Mouse (Mus musculus) midbrain, embryonic 11.5 days (tissue): Measurements from ENCODE around the gene Adra2c. TPM values are rescaled to one million over a fixed set of nuclear protein-coding genes. Genes with fewer than 3 reads are reported as not detected.

ENCODE experiments used
- ATAC-seq: fragments of 200-750 bp; cut with Nextera tagmentation; 2 replicates; pipeline ENCODE4 v1.8.0; 2017; ENCODE audit warnings: moderate TSS enrichment, moderate library complexity; ENCODE audit not compliant: low FRiP score
- DNase-seq: peaks from one replicate; pipeline ENCODE4 v3.0.0; 2015; ENCODE audit warnings: low spot score; ENCODE audit errors: missing footprints
- H3K27ac ChIP-seq: fragments of 300-500 bp; sonication (generic); 2 replicates; pipeline ENCODE4 v1.5.1; 2014; ENCODE audit warnings: low read depth, low read length
- H3K27me3 ChIP-seq: fragments of 300-500 bp; sonication (generic); 2 replicates; pipeline ENCODE4 v1.6.1; 2014; ENCODE audit warnings: mild to moderate bottlenecking, low read length, moderate library complexity, mixed read lengths; ENCODE audit not compliant: control insufficient read depth, insufficient read depth
- H3K36me3 ChIP-seq: fragments of 300-500 bp; sonication (generic); 2 replicates; pipeline ENCODE4 v1.6.1; 2014; ENCODE audit warnings: mild to moderate bottlenecking, low read length, moderate library complexity, mixed read lengths; ENCODE audit not compliant: control insufficient read depth, insufficient read depth
- H3K4me1 ChIP-seq: fragments of 300-500 bp; sonication (generic); 2 replicates; pipeline ENCODE4 v1.6.1; 2014; ENCODE audit warnings: low read length; ENCODE audit not compliant: control insufficient read depth, insufficient read depth
- H3K4me2 ChIP-seq: fragments of 300-500 bp; sonication (generic); 2 replicates; pipeline ENCODE4 v1.6.1; 2014; ENCODE audit warnings: mild to moderate bottlenecking, moderate library complexity
- H3K4me3 ChIP-seq: fragments of 300-500 bp; sonication (generic); 2 replicates; pipeline ENCODE4 v1.5.1; 2014; ENCODE audit warnings: low read depth, low read length
- H3K9ac ChIP-seq: fragments of 300-500 bp; sonication (generic); 2 replicates; pipeline ENCODE4 v1.6.1; 2014; ENCODE audit warnings: low read length
- H3K9me3 ChIP-seq: fragments of 300-500 bp; sonication (generic); 2 replicates; pipeline ENCODE4 v1.6.1; 2016; ENCODE audit warnings: low read length; ENCODE audit not compliant: control insufficient read depth
- WGBS: fragments of 180-500 bp; shearing (Covaris S2); extraction: QIAGEN DNeasy Blood & Tissue Kit; methylation state at CpG from one replicate; pipeline ENCODE4 v1.1.7; 2014; 5-methylcytosine and 5-hydroxymethylcytosine counted together
- polyA plus RNA-seq: library from polyadenylated mRNA; unstranded; fragments of >200 nt; fragmentation: Nextera tagmentation; extraction: Ambion mirVana; gene quantifications from 2 replicates; pipeline ENCODE4 v1.2.1, GENCODE M21; 2014

Adra2c gene
- polyA plus RNA-seq, 1 experiment from 2014 or later = 0.05 TPM

- H3K9me3 ChIP-seq = no peaks in the 10 kb centered on the region
- H3K9ac ChIP-seq = no peak overlapping the region
- DNase-seq (peak; percentile 91), ATAC-seq (no peak)
- H3K4me2 ChIP-seq = no peak overlapping the region
- no peak overlapping the region for H3K27ac ChIP-seq
- H3K27me3 ChIP-seq = no peaks in the 10 kb centered on the region
- H3K36me3 ChIP-seq = no peaks in the 10 kb centered on the region
- no peaks in the 10 kb centered on the region for H3K4me1 ChIP-seq
- 32% methylated on average over 3 of the region's 3 CpGs for WGBS
- no peak overlapping the region for H3K4me3 ChIP-seq
Observed at GRCm38 (mm10) chr5:35299621-35300020, 21.5 kb downstream of the Adra2c start.

- Histone ChIP-seq H3K27me3 (no peaks in the 10 kb centered on the region), H3K4me2 (no peak overlapping the region), H3K4me3 (no peak overlapping the region), H3K36me3 (no peaks in the 10 kb centered on the region), H3K9ac (no peak overlapping the region), H3K27ac (no peak overlapping the region), H3K4me1 (no peaks in the 10 kb centered on the region), H3K9me3 (no peaks in the 10 kb centered on the region)
- 84% methylated on average over 3 of the region's 3 CpGs for WGBS
- DNase-seq (peak; percentile 19), ATAC-seq (no peak)
Observed at GRCm38 (mm10) chr5:35304191-35304590, 26.1 kb downstream of the Adra2c start.

- Histone ChIP-seq H3K9me3 (no peaks in the 10 kb centered on the region), H3K4me1 (peaks cover 2% of the 10 kb centered on the region; the same call in 1 of the 2 replicates), H3K4me2 (no peak overlapping the region), H3K9ac (no peak overlapping the region), H3K27me3 (no peaks in the 10 kb centered on the region), H3K27ac (no peak overlapping the region), H3K36me3 (no peaks in the 10 kb centered on the region), H3K4me3 (no peak overlapping the region)
- DNase-seq = no peak
- ATAC-seq = no peak
- WGBS = 74% methylated on average over 10 of the region's 10 CpGs
Observed at GRCm38 (mm10) chr5:35305332-35305731, 27.2 kb downstream of the Adra2c start.

GRCm38 (mm10) chr5:35306692-35307091, 28.6 kb downstream of the Adra2c start:
- no peaks in the 10 kb centered on the region for H3K9me3 ChIP-seq
- H3K27ac ChIP-seq = no peak overlapping the region
- no peak overlapping the region for H3K4me3 ChIP-seq
- ATAC-seq (no peak), DNase-seq (peak; percentile 26)
- H3K9ac ChIP-seq = no peak overlapping the region
- H3K4me2 ChIP-seq = no peak overlapping the region
- H3K36me3 ChIP-seq = no peaks in the 10 kb centered on the region
- 83% methylated on average over 1 of the region's 1 CpGs for WGBS
- no peaks in the 10 kb centered on the region for H3K27me3 ChIP-seq
- peaks cover 2% of the 10 kb centered on the region; the same call in 1 of the 2 replicates for H3K4me1 ChIP-seq

- no peaks in the 10 kb centered on the region for H3K36me3 ChIP-seq
- DNase-seq = peak; percentile 78
- ATAC-seq = no peak
- 41% methylated on average over 7 of the region's 7 CpGs for WGBS
- no peak overlapping the region for H3K27ac ChIP-seq
- no peak overlapping the region for H3K4me3 ChIP-seq
- H3K9me3 ChIP-seq = no peaks in the 10 kb centered on the region
- no peak overlapping the region for H3K4me2 ChIP-seq
- H3K9ac ChIP-seq = no peak overlapping the region
- peaks cover 15% of the 10 kb centered on the region for H3K4me1 ChIP-seq
- peaks cover 3% of the 10 kb centered on the region; the same call in 1 of the 2 replicates for H3K27me3 ChIP-seq
Observed at GRCm38 (mm10) chr5:35309853-35310252, 31.7 kb downstream of the Adra2c start.

- WGBS = 94% methylated on average over 5 of the region's 5 CpGs
- no peak overlapping the region for H3K4me2 ChIP-seq
- ATAC-seq (no peak), DNase-seq (peak; percentile 62)
- no peaks in the 10 kb centered on the region for H3K36me3 ChIP-seq
- peaks cover 3% of the 10 kb centered on the region; the same call in 1 of the 2 replicates for H3K27me3 ChIP-seq
- H3K4me3 ChIP-seq = no peak overlapping the region
- H3K27ac ChIP-seq = no peak overlapping the region
- peaks cover 15% of the 10 kb centered on the region for H3K4me1 ChIP-seq
- H3K9me3 ChIP-seq = no peaks in the 10 kb centered on the region
- no peak overlapping the region for H3K9ac ChIP-seq
Observed at GRCm38 (mm10) chr5:35311738-35312250, 33.7 kb downstream of the Adra2c start.

GRCm38 (mm10) chr5:35313231-35313821, 35.2 kb downstream of the Adra2c start:
- no peak overlapping the region for H3K27ac ChIP-seq
- H3K27me3 ChIP-seq = peaks cover 3% of the 10 kb centered on the region; the same call in 1 of the 2 replicates
- under 1% methylated on average over 21 of the region's 21 CpGs for WGBS

GRCm38 (mm10) chr5:35313826-35314586, 35.9 kb downstream of the Adra2c start:
- DNase-seq = peak; percentile 91
- Histone ChIP-seq H3K9me3 (no peaks in the 10 kb centered on the region), H3K4me2 (peak overlapping the region; percentile 51), H3K9ac (peak overlapping the region; percentile 42; the same call in 1 of the 2 replicates), H3K4me1 (peaks cover 15% of the 10 kb centered on the region), H3K27ac (no peak overlapping the region), H3K36me3 (no peaks in the 10 kb centered on the region), H3K4me3 (peak overlapping the region; percentile 22; the same call in 1 of the 2 replicates), H3K27me3 (peaks cover 3% of the 10 kb centered on the region; the same call in 1 of the 2 replicates)
- ATAC-seq = peak; percentile 40; the same call in 1 of the 2 replicates
- WGBS = 20% methylated on average over 18 of the region's 18 CpGs

More at GRCm38 (mm10) chr5:35313231-35313821, 35.2 kb downstream of the Adra2c start:
- DNase-seq = peak; percentile 89
- Histone ChIP-seq H3K36me3 (no peaks in the 10 kb centered on the region), H3K9ac (peak overlapping the region; percentile 42; the same call in 1 of the 2 replicates), H3K9me3 (no peaks in the 10 kb centered on the region), H3K4me1 (peaks cover 15% of the 10 kb centered on the region), H3K4me2 (peak overlapping the region; percentile 51), H3K4me3 (peak overlapping the region; percentile 22; the same call in 1 of the 2 replicates)
- peak; percentile 54; the same call in 1 of the 2 replicates for ATAC-seq

- Histone ChIP-seq H3K36me3 (no peaks in the 10 kb centered on the region), H3K4me3 (no peak overlapping the region), H3K4me2 (no peak overlapping the region), H3K4me1 (peaks cover 15% of the 10 kb centered on the region), H3K9ac (no peak overlapping the region), H3K27ac (no peak overlapping the region), H3K27me3 (peaks cover 3% of the 10 kb centered on the region; the same call in 1 of the 2 replicates), H3K9me3 (no peaks in the 10 kb centered on the region)
- ATAC-seq (no peak), DNase-seq (no peak)
- 48% methylated on average over 3 of the region's 3 CpGs for WGBS
Observed at GRCm38 (mm10) chr5:35314629-35315028, 36.5 kb downstream of the Adra2c start.
